Mouse (Mus musculus) adrenal gland, postnatal 36 days (tissue): Measurements from ENCODE around the gene Cdipt. TPM values are rescaled to one million over a fixed set of nuclear protein-coding genes. Genes with fewer than 3 reads are reported as not detected.

Experiments used
- DNase-seq, 2 experiments: peaks; one replicate each; pipeline ENCODE4 v3.0.0; 2021; ENCODE audit warnings: mixed read lengths in 1 of 2
- long read RNA-seq, 2 experiments: library from polyadenylated mRNA; stranded (forward); transcript quantifications; one replicate each; pipeline ENCODE4 v2.0.0; 2021; ENCODE audit warnings: borderline sequencing depth in 2 of 2
- total RNA-seq, 2 experiments: library from RNA; stranded (reverse); gene quantifications; 2 replicates each; pipeline ENCODE4 v1.2.3; 2021

Gene Cdipt
- total RNA-seq = 10 to 100 TPM; 85.1 to 93.1 TPM
- long read RNA-seq, experiment 1, transcript Cdipt-201 (6 exons, 1,974 nt) = major isoform, 120 of 146 reads
- long read RNA-seq, experiment 1, partial matches to known transcripts = 19 of 146 reads
- long read RNA-seq, experiment 1, other reads (novel, unspliced or antisense) = 6 of 146 reads
- long read RNA-seq, experiment 2, transcript Cdipt-201 (6 exons, 1,974 nt) = major isoform, 39 of 54 reads
- long read RNA-seq, experiment 2, partial matches to known transcripts = 4 of 54 reads
- long read RNA-seq, experiment 2, other reads (novel, unspliced or antisense) = 11 of 54 reads

GRCm38 (mm10) chr7:126975893-126975949 is at the start of gene Cdipt:
Gene Cdipt (plus strand): TSS chr7:126975914.
- DNase-seq = no peak

DNA sequence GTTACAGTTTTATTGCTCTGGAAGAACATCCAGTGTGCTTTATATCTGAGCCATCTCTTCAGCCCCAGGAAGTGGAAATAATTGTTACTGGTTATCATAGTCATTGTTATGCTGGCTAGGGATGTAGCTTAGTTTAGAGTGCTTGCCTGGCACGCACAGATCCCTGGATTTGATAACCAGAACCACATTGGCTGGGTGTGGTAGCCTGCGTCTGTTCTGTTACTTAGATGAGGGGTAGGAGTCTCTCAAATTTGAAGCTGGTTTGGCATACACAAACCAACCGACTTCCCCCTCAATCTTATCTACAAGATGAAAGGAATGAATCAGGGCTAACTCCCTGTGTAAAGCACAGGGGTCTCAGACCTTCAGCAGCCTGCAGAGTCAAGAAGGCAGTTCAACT is 49.4 kb upstream of the Cdipt start:
- DNase-seq = no peak

DNA sequence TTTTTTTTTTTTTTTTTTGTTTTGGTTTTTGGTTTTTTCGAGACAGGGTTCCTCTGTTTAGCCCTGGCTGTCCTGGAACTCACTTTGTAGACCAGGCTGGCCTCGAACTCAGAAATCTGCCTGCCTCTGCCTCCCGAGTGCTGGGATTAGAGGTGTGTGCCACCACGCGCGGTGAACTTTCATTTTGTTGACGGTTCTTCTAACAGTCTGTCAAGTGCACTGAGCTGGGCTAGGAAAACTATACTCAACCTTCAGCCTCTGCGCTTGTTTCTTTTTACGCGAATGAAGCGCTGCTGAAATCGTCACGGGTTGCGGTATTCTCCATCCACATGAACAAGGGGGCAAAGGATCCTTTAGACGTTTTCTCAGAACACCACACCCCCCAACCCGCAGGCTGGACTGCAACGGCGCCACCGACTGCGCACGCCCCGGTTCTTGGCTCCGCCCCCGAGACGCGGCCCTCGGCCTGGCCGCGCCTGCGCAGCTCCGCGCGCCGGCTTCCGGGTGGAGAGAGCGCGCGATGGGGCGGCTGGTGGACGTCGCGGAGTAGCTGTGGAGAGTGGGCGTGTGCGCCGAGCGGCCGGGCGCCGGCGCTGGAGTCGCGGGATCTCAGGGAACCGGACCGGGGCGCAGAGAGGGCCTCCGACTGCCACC is 47.2 kb upstream of the Cdipt start, which contains the start of gene Kctd13:
TSS of gene Kctd13 (plus strand) at position 496 of the 654 bp plus-strand sequence.
- DNase-seq = peak; percentile 95 to 98

DNA sequence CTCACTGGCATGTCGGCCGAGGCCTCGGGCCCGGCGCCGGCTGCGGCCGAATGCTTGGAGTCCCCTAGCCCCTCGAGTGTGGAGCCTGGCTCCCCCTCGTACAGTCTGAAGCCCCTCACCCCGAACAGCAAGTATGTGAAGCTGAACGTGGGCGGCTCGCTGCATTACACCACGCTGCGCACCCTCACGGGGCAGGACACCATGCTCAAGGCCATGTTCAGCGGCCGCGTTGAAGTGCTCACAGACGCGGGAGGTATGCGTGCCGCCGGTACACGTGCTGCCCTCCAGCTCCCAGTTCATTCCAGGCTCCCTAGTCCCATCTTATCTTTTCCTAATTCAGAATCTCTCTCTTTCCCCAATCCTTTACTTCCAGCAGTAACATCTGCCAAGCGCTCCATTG is 46.7 kb upstream of the Cdipt start:
- peak; percentile 62 to 67 for DNase-seq

DNA sequence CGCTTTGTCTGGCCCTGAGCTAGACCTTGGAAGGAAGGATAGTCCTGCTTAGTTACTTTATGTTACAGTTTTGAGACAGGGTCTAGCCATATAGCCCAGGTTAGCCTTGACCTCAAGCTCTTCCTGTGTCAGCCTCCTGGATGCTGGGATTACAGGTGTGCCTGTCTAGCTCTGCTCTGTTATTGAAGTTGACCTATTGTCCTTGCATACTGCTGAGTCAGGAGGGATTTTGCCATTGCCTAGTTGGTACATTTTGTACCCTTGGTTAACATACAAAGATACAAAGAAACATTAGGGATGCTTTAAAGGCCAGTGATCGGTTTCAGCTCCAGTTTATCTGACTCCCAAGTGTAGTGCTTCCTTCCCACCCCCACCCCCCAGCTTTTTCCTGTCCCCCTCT is 43.1 kb upstream of the Cdipt start:
- no peak for DNase-seq

DNA sequence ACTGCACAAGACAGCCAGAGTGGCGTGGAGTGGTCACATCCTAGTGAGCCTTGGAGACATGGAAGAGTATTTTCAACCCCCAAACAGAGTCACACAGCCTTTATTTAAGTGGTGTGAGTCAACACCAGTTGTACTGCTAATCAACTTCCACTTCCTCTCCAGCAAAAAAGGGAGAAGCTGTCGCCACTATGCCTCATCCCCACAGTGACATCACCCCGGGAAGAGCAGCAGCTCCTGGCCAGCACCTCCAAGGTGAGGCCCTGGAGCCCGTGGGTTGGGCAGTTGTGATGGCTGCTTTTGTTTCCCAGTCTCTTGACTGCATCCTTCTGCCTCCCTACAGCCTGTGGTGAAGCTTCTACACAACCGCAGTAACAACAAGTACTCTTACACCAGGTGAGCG is 34.5 kb upstream of the Cdipt start:
- DNase-seq = no peak

DNA sequence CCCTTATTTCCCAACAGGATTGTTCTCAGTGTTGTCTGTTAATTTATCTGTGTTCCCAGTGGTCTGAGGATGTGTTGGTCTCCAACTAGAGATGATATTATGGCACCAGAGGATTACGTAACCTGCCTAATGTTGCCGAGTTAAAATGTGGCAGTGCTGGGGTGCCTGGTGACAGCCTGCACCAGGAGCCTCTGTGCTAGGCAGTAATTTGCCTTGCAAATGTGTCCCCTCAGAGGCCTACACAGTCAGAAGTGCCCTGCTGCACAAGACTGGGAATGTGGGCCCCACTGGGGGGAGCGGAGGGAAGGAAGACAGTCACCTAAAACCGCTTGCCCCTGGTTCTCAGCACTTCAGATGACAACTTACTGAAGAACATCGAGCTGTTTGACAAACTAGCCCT is 33.9 kb upstream of the Cdipt start:
- no peak for DNase-seq

DNA sequence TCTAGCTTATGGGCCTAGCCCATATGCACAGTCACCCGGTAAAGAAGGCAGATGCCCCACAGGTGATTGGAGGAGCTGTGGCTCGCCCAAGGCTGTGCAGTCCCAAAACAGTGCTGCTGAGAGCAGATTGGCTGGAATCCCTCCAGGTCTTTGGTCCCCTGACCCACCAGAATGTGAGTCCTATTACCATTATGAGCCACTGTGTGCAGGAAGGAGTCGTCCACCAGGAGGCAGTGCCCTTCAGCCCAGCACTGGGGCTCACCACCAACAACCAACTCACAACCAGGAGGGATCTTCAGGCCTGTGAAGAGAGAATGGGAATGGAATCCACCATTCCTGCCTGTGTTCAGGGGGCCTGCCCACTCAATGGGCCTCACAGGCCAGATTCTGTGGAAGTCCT is 29.2 kb upstream of the Cdipt start:
- DNase-seq = peak in 1 of 2 experiments; percentile 55

GRCm38 (mm10) chr7:126948626-126949025 is 27.1 kb upstream of the Cdipt start:
- DNase-seq = no peak

DNA sequence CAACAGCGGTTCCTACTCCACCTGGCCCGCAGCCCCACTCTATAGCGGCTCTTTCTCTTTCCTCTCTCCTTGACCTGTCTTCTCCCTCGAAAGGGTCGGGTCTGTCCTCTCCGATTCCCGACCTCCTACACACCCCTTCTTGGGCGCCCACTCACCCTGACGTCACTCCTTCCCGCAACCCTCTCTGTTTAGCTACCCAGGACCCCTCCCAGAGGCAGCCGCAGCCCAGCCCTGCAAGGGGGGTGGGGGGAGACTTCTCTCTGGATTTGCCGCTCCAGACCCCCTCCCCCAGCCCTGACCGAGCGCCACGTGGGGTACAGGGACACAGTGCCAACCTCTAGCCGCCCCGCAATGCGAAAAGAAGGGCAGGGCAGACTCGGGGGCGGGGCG is 26.3 kb upstream of the Cdipt start, which contains the start of gene Asphd1:
TSS of gene Asphd1 (minus strand) at position 180 of the 390 bp plus-strand sequence.
- no peak for DNase-seq

DNA sequence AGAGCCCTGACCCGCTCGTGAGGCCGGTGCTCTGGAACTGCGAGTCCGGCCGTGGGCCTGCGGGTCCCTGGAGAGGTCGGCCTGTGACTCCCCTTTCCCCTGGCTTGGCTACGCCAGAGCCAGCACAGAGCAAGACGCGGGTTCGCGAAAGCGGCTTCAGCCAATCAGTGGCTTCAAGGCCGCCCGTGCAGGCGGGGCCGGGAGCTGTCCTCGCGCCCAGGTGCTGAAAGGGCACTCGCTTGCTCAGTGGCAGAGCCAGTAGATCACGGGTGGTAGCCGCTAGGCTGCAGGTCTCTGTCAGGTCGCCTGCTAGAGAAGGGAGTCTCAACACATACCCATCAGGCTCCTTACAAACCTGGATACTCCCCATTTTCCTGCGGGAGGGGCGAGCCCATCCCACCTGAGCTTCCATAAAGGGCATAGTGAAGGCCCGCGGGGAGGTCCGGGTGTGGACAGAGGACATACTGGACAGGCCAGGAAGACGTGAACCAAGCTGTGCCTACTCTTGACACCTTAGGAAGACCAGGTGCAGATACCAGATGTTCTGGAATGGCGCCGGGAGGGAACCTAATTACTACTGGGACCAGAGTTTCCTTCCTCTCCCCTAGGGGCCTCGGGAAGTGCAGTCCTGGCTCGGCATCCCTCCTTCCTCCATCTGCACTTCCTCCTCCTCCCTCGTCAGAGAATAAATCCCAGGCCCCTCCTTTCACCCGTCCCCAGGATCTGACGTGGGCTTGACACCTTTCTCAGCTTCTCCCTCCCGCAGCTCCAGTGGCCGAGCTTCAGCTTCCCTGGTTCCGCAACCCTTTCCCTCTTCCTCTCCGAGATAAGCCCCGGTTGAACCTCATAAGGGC is 25.7 kb upstream of the Cdipt start, which contains the start of gene Sez6l2:
TSS of gene Sez6l2 (plus strand) at position 771 of the 854 bp plus-strand sequence.
- peak; percentile 95 to 96 for DNase-seq

DNA sequence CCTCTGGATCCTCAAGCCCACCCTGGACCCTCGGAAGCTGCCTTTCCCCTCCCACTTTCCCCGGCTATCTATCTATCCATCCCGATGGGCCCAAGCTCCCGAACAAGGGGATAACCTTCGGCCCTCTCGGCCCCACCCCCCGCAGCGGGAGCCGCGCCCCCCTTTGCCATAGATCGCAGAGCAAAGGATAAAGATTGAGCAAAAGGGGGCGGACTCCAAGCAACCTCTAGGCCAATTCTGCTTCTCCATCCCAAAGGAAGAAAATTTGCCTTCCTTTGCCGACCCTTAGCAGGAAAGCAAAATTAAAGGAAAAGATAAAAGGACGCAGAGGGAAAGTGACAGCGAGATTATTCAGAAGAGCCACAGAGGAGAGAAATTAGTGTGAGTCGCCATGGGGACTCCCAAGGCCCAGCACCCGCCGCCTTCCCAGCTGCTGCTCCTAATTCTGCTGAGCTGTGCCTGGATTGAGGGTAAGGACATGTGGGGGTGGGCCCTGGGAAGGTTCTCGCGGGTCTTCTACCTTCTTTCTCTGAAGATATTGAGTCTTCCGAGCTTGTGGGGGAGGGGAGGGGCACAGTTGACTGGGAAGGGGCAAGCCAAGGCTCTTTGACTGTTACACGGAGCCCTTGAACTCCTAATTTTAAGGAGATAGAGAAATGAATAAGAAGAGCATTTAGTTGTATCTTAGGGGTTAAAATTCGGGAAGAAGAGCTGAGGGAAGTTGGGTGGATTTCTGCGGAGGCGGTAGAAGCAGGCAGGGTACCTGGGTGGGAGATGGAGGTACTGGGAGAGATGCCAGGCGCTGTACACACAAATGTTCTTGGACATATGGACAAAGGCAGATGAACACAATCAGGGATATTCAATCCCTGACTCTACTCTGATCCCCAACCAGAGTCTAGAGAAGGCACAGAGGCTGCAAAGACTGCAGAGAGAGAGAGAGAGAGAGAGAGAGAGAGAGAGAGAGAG is 24.8 kb upstream of the Cdipt start:
- DNase-seq = no peak

DNA sequence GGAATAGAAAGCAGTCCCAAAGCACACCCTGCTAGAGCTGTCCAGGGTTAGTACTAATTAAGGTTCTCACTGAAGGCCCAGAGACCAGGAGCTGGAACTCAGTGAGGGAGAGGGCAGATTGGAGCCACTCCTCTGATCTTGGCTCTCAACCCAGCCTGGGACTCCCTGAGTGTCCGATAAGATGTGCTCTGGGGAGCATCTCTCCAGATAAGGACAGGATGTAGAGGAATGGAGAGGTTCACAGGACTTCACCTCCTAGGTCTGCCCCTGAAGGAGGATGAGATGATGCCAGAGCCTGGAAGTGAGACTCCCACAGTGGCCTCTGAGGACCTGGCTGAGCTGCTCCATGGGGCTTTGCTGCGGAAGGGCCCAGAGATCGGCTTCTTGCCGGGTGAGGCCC is 24.0 kb upstream of the Cdipt start:
- DNase-seq = no peak

- no peak for DNase-seq
Measured at GRCm38 (mm10) chr7:126952646-126953045, 23.1 kb upstream of the Cdipt start.

DNA sequence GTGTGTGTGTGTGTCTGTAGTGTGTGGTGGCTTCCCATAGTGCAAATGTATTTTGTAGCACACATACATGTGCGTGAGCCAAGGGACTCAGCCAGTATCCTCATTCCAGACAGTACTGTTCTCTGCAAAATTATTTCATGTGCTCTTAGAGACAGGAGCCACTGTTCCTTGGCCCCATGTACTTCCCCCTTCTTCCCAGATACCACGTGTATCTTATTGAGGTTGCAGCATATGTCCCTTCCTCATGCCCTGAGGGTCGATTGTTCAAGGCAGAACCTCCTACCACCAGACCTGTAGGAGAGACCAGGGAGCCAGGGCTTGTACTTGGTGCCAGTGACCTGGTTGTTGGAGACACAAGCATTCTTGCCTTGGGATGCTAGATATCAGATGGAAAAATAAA is 20.6 kb upstream of the Cdipt start:
- DNase-seq = no peak

DNA sequence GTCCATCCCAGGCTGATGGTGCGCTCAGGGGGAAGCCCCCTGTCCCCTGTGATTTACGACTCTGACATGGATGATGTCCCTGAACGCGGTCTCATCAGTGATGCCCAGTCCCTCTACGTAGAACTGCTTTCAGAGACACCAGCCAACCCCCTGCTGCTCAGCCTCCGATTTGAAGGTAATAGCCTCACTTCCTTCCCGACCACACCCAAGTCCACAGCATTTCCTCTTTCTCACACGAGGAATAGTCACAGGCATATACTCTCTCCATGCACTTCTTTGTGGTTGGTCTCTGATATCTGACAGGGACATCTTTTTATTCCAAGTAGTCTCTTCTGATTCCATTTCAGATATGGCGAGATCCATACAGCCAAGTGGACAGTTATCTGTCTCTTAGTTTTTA is 15.9 kb upstream of the Cdipt start:
- DNase-seq = no peak

DNA sequence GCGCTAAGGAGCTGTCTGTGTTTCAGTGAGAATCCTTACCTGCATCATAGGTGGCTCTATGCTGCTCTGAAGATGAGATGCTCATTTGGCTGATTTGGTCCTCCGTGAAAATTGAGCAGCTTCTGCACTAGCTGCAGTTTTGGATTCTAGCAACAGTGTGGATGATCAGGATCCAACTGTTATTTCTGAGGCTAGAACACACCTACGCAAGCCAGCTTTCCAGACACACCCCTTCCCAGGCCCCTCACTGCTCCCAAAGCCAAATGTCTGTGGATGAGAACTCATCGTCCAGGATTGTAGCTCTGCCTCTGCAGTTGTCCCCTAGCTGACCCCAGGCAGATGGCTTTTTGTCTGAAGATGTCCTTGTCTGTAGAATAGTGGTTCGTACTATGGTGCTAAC is 14.6 kb upstream of the Cdipt start:
- no peak for DNase-seq

- DNase-seq = no peak
Measured at GRCm38 (mm10) chr7:126961965-126962364, 13.7 kb upstream of the Cdipt start.

GRCm38 (mm10) chr7:126963548-126964286 is 12.0 kb upstream of the Cdipt start:
- peak; percentile 50 to 73 for DNase-seq

DNA sequence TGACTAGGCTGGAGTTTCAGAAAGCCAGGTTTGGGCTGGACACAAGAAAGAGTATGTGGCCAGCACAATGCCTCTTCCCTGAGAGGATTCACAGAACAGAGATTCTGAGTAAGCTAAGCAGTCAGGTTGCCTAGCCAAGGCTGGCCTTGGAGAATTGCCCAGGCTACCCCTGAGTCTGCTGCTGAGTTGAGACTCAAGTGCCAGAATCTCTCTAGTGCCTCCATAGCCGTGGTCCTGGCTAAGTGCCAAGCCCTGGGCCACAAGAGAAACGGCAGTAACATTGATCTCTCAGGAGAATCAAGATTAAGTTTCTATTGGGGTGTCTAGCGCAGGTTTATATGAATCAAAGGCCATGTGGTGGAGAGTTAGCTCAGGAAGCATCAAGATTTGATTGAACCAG is 10.1 kb upstream of the Cdipt start:
- peak in 1 of 2 experiments; percentile 26 for DNase-seq

GRCm38 (mm10) chr7:126967361-126967760 is 8.4 kb upstream of the Cdipt start:
- peak; percentile 50 to 69 for DNase-seq
